Mouse (Mus musculus): ENCODE measurements at regions not wholly inside any gene's neighbourhood (a gene's known extent, or its start where the extent isn't known, plus 50 kb on each side); places are given as distances from the start of the nearest gene placed in this dataset.

DNA sequence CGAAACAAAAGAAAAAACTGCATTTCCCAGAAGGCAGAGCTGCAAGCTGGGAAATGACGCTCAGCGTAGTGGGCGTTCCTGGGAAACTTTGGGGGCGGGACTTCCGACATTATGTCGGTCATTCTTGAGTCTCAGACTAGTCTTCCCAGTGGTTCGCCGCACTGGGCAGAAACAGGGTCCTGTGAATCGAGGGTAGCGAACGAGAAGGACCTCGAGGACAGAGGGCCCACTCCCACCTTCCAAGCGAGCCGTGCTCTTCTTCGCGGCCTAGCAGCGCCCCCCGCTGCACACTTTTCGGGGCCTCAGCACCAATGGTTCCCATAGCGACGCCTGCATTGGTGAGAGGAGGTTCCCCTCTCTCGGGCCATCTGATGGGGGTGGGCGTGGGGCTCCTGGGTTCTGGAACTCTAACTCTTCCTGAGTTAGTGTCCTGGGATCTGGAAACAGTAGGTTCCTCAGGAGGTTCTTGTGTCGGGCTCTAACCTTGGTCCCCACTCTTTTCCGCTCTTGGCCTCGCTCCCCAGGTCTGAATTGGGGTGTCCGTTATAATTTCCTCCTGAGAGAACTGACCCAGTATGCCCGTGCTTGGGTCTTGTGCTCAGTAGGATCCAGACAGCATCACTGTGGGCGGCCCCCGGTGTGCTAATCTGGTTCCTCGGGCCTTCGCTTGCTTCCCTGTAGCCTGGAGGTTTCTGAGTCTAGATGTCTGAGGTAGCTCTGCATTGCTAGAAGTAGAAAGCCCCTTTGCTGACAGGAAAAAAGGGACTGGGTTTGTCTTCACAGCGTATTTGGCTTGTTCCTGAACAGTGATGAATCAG, 52.8 kb upstream of the Gramd1a start:
- WGBS = 37% methylated on average over 34 of the region's 34 CpGs
- DNase-seq (ENCODE audit: low read depth, low spot score) = peak; percentile 51

DNA sequence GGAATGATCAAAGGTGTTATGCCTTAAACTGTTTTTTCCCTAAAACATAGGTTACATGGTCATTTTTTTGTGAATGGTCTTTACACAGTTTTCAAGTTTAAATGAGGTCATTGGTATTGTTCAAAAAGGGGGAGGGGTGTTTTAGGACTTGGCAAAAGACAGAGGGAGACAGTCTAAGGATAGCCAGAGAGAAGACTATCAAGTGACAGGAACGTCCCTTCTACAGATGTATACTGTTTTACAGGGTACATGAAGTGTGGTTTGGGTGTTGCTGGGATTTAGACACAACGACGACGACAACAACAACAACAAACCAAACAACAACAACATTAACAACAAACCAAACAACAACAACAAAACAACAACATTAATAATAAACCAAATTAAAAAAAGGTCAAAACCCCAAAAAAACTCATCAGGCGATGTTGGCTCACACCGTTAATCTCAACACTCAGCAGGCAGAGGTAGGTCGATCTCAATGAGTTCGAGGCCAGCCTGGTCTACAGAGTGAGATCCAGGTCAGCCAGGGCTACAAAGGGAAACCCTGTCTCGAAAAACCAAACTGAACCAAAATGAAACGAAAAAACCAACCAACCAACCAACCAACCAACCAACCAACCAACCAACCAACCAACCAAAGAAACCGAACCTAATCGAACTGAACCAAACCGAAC, 52.0 kb upstream of the Gramd1a start:
- DNase-seq (ENCODE audit: low read depth, low spot score) = no peak

More for the DNA sequence above, 52.0 kb upstream of the Gramd1a start:
- 67% methylated on average over 13 of the region's 13 CpGs for WGBS
